Mouse (Mus musculus): ENCODE data around the gene Hipk2. TPM values are rescaled to one million over a fixed set of nuclear protein-coding genes. Genes with fewer than 3 reads are reported as not detected.

The Hipk2 gene
- total and polyA plus RNA-seq, 3 experiments = 3.9 to 85.1 (median 14.1) TPM

- Histone ChIP-seq H3K27ac (ENCODE audit: control insufficient read depth, low read depth, low read length) (peak overlapping the region; percentile 31), H3K79me2 (ENCODE audit: control insufficient read depth, insufficient read depth, low read length, poor library complexity) (no peaks in the 10 kb centered on the region), H3K9me3 (replicated peaks; ENCODE audit: insufficient read depth, low read length) (no peaks in the 10 kb centered on the region), H3K4me3 (ENCODE audit: control insufficient read depth in 1 of 2, insufficient read depth in 1 of 2, low read depth in 2 of 2, low read length in 2 of 2) (no peak overlapping the region), H3K9ac (ENCODE audit: control insufficient read depth, low read depth, low read length, poor library complexity, severe bottlenecking) (no peak overlapping the region), H3K36me3 (ENCODE audit: control insufficient read depth in 1 of 2, insufficient read depth in 2 of 2, low read length in 2 of 2) (peaks cover 0 to 55% of the 10 kb centered on the region in 2 experiments; a peak in 2 of 4 replicates), H3K27me3 (ENCODE audit: control insufficient read depth in 1 of 2, insufficient read depth in 2 of 2, low read length in 2 of 2) (no peaks in the 10 kb centered on the region), H3K4me1 (ENCODE audit: control insufficient read depth in 1 of 2, insufficient read depth in 2 of 2, low read length in 2 of 2) (peaks cover 37 to 40% of the 10 kb centered on the region in 2 experiments)
- DNase-seq (ENCODE audit: low read depth, low spot score) = no peak
- TF ChIP-seq ELF1 (IDR thresholded peaks at IDR 0.05; ENCODE audit: low read depth, low read length) (no peak), BHLHE40 (IDR thresholded peaks at IDR 0.05; ENCODE audit: borderline replicate concordance, low read depth, low read length) (peak; percentile 80)
Measured at GRCm38 (mm10) chr6:38834727-38835126, 41.2 kb downstream of the Hipk2 start.

DNA sequence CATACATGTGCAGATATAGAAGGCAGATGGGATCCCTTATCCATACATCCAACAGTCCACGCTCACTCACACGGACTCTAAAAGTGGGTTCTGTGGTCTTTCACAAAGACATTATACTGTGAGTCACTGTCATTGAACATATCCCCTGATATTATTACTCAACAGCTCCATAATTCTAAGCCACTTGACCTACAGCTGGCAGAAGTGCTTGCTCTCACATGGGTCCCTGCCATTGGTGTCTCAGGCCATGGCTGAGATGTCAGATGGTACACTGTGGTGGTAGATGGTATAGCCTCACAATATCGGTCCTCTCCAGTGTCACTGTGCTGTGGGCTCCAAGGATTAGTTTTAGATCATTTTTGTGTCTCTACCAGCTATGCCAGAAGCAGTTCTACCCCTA lies 42.2 kb downstream of the Hipk2 start:
- Histone ChIP-seq H3K79me2 (ENCODE audit: control insufficient read depth, insufficient read depth, low read length, poor library complexity) (no peaks in the 10 kb centered on the region), H3K9ac (ENCODE audit: control insufficient read depth, low read depth, low read length, poor library complexity, severe bottlenecking) (no peak overlapping the region), H3K4me3 (ENCODE audit: control insufficient read depth in 1 of 2, insufficient read depth in 1 of 2, low read depth in 2 of 2, low read length in 2 of 2) (no peak overlapping the region), H3K4me1 (ENCODE audit: control insufficient read depth in 1 of 2, insufficient read depth in 2 of 2, low read length in 2 of 2) (peaks cover 37 to 40% of the 10 kb centered on the region in 2 experiments), H3K27me3 (ENCODE audit: control insufficient read depth in 1 of 2, insufficient read depth in 2 of 2, low read length in 2 of 2) (no peaks in the 10 kb centered on the region), H3K9me3 (replicated peaks; ENCODE audit: insufficient read depth, low read length) (no peaks in the 10 kb centered on the region), H3K36me3 (ENCODE audit: control insufficient read depth in 1 of 2, insufficient read depth in 2 of 2, low read length in 2 of 2) (peaks cover 0 to 55% of the 10 kb centered on the region in 2 experiments; a peak in 2 of 4 replicates), H3K27ac (ENCODE audit: control insufficient read depth, low read depth, low read length) (peak overlapping the region; percentile 15; the same call in 1 of the 2 replicates)
- TF ChIP-seq E2F4 (IDR thresholded peaks at IDR 0.05; ENCODE audit: borderline replicate concordance, low read depth, low read length) (no peak), EP300 (IDR thresholded peaks at IDR 0.05; ENCODE audit: low read depth in 1 of 2, low read length in 2 of 2) (no peak), UBTF (IDR thresholded peaks at IDR 0.05; ENCODE audit: borderline replicate concordance, insufficient read depth, low read depth, low read length) (no peak), ETS1 (IDR thresholded peaks at IDR 0.05; ENCODE audit: low read depth, low read length) (no peak), SMC3 (IDR thresholded peaks at IDR 0.05; ENCODE audit: low read depth, low read length) (no peak), BHLHE40 (IDR thresholded peaks at IDR 0.05; ENCODE audit: borderline replicate concordance, low read depth, low read length) (no peak), POLR2AphosphoS5 (IDR thresholded peaks at IDR 0.05; ENCODE audit: borderline replicate concordance, low read depth, low read length) (no peak), CTCF (IDR thresholded peaks at IDR 0.05 in 2 of 3, conservative IDR thresholded peaks at IDR 0.05 in 1 of 3; ENCODE audit: control insufficient read depth in 1 of 3, insufficient read depth in 1 of 3, low read depth in 2 of 3, low read length in 3 of 3, poor library complexity in 1 of 3, severe bottlenecking in 1 of 3) (no peak), MAZ (IDR thresholded peaks at IDR 0.05; ENCODE audit: low read depth, low read length) (no peak), GABPA (IDR thresholded peaks at IDR 0.05; ENCODE audit: low read depth, low read length) (no peak), ELF1 (IDR thresholded peaks at IDR 0.05; ENCODE audit: low read depth, low read length) (no peak), HCFC1 (IDR thresholded peaks at IDR 0.05; ENCODE audit: low read depth, low read length) (no peak), NRF1 (IDR thresholded peaks at IDR 0.05; ENCODE audit: insufficient read depth, low read depth, low read length, poor library complexity, severe bottlenecking) (no peak)
- DNase-seq (ENCODE audit: low read depth, low spot score) = no peak

DNA sequence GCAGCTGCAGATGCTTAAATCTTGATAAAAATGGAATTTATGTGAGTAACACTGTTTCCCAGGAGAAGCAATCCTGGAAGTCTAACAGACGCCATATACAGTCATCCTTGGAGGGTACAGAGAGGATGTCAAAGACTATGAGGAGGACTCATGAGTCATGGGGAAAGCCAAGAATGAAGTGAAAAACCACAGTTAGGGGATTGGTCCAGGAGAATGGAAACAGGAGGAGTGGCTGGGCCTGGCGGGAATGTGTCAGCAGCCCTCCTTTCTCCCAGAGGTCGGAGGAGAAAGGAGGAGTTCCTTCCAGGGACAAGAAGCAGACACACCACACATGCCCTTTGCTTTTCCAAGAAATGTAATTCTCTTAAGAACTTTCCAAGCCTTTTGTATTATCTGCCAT lies 46.5 kb downstream of the Hipk2 start:
- Histone ChIP-seq H3K4me3 (ENCODE audit: control insufficient read depth in 1 of 2, insufficient read depth in 1 of 2, low read depth in 2 of 2, low read length in 2 of 2) (no peak overlapping the region), H3K4me1 (ENCODE audit: control insufficient read depth in 1 of 2, insufficient read depth in 2 of 2, low read length in 2 of 2) (peaks cover 43% of the 10 kb centered on the region in 2 experiments), H3K9ac (ENCODE audit: control insufficient read depth, low read depth, low read length, poor library complexity, severe bottlenecking) (no peak overlapping the region), H3K27me3 (ENCODE audit: control insufficient read depth in 1 of 2, insufficient read depth in 2 of 2, low read length in 2 of 2) (no peaks in the 10 kb centered on the region), H3K27ac (ENCODE audit: control insufficient read depth, low read depth, low read length) (no peak overlapping the region), H3K36me3 (ENCODE audit: control insufficient read depth in 1 of 2, insufficient read depth in 2 of 2, low read length in 2 of 2) (peaks cover 0 to 62% of the 10 kb centered on the region in 2 experiments; a peak in 2 of 4 replicates), H3K9me3 (replicated peaks; ENCODE audit: insufficient read depth, low read length) (no peaks in the 10 kb centered on the region), H3K79me2 (ENCODE audit: control insufficient read depth, insufficient read depth, low read length, poor library complexity) (no peaks in the 10 kb centered on the region)
- no peak for TF ChIP-seq MAZ (IDR thresholded peaks at IDR 0.05; ENCODE audit: low read depth, low read length)
- TF ChIP-seq SIN3A (IDR thresholded peaks at IDR 0.05; ENCODE audit: low read length) = no peak
- TF ChIP-seq GABPA (IDR thresholded peaks at IDR 0.05; ENCODE audit: low read depth, low read length) = no peak
- no peak for TF ChIP-seq HCFC1 (IDR thresholded peaks at IDR 0.05; ENCODE audit: low read depth, low read length)
- TF ChIP-seq ELF1 (IDR thresholded peaks at IDR 0.05; ENCODE audit: low read depth, low read length) = no peak
- no peak for TF ChIP-seq CHD1 (IDR thresholded peaks at IDR 0.05; ENCODE audit: low read depth, low read length)
- TF ChIP-seq NELFE (IDR thresholded peaks at IDR 0.05; ENCODE audit: low read depth, low read length) = no peak
- no peak for TF ChIP-seq BHLHE40 (IDR thresholded peaks at IDR 0.05; ENCODE audit: borderline replicate concordance, low read depth, low read length)
- no peak for TF ChIP-seq NRF1 (IDR thresholded peaks at IDR 0.05; ENCODE audit: insufficient read depth, low read depth, low read length, poor library complexity, severe bottlenecking)
- no peak for TF ChIP-seq ZMIZ1 (IDR thresholded peaks at IDR 0.05; ENCODE audit: low read depth, low read length)
- TF ChIP-seq UBTF (IDR thresholded peaks at IDR 0.05; ENCODE audit: borderline replicate concordance, insufficient read depth, low read depth, low read length) = no peak
- TF ChIP-seq RAD21 (IDR thresholded peaks at IDR 0.05; ENCODE audit: low read depth, low read length) = no peak
- TF ChIP-seq ZC3H11A (IDR thresholded peaks at IDR 0.05; ENCODE audit: low read depth, low read length) = no peak
- no peak for TF ChIP-seq MYB (IDR thresholded peaks at IDR 0.05; ENCODE audit: low read depth, low read length)
- no peak for TF ChIP-seq ETS1 (IDR thresholded peaks at IDR 0.05; ENCODE audit: low read depth, low read length)
- no peak for TF ChIP-seq POLR2A (IDR thresholded peaks at IDR 0.05; ENCODE audit: control insufficient read depth in 1 of 2, insufficient read depth in 1 of 2, low read depth in 1 of 2, low read length in 2 of 2, poor library complexity in 1 of 2)
- no peak for TF ChIP-seq ZNF384 (IDR thresholded peaks at IDR 0.05; ENCODE audit: low read depth, low read length)
- TF ChIP-seq MXI1 (IDR thresholded peaks at IDR 0.05; ENCODE audit: low read depth, low read length) = no peak
- TF ChIP-seq MAX (IDR thresholded peaks at IDR 0.05; ENCODE audit: low read length) = no peak
- no peak for TF ChIP-seq POLR2AphosphoS5 (IDR thresholded peaks at IDR 0.05; ENCODE audit: borderline replicate concordance, low read depth, low read length)
- no peak for DNase-seq (ENCODE audit: low read depth, low spot score)
